Mouse (Mus musculus) Patski (cell line): Measurements from ENCODE around the gene Rtraf. TPM values are rescaled to one million over a fixed set of nuclear protein-coding genes. Genes with fewer than 3 reads are reported as not detected.

Experiments
- ATAC-seq: fragments of 100-300 bp; one replicate; pipeline ENCODE4 v1.8.0; 2021
- CTCF ChIA-PET: fragments of 350-600 bp; sonication (Branson Sonifier 250); formaldehyde crosslinking; loops from one replicate; lab custom pipeline; 2022; ENCODE audit warnings: inconsistent platforms; lab: Charles Lee
- POLR2A ChIA-PET: fragments of 350-600 bp; sonication (Branson Sonifier 250); formaldehyde crosslinking; loops from one replicate; lab custom pipeline; 2022; ENCODE audit warnings: antibody characterized with exemption, inconsistent platforms; lab: Charles Lee
- DNase-seq: peaks from one replicate; pipeline ENCODE4 v3.0.0-alpha.2; 2011; ENCODE audit warnings: low read depth, low spot score
- H3K27me3 ChIP-seq: fragments of 371-371 bp; one replicate; pipeline ENCODE4 v1.5.1; 2021
- CTCF ChIP-seq: fragments of 100-300 bp; IDR thresholded peaks from one replicate; pipeline ENCODE4 v1.5.1; 2021
- in situ Hi-C: fragments of 300-500 bp; cut with MboI; formaldehyde crosslinking; loops from 3 replicates; pipeline ENCODE4 v1.11.1; 2018; ENCODE audit warnings: low pct_unique_long_range_greater_than_20kb, mixed read lengths
- polyA plus RNA-seq: library from polyadenylated mRNA; unstranded; gene quantifications from one replicate; pipeline ENCODE4 v1.2.3, GENCODE M21; 2021

Rtraf gene
- polyA plus RNA-seq, 1 experiment from 2014 or later, result 136 TPM

- in situ Hi-C loops, result no loop called here
- ChIA-PET CTCF (interaction anchor here (1.1 to 2.6 kb wide), 8 partner anchors 11 to 306 kb away, joined by 3 to 10 read pairs (median 4); no protein-coding TSS in a partner anchor), POLR2A (interaction anchor here (0.7 to 1.2 kb wide), 2 partner anchors 23 to 57 kb away, joined by 3 read pairs; no protein-coding TSS in a partner anchor)
- ATAC-seq, result peak; percentile 37
- no peak for TF ChIP-seq CTCF
- no peaks in the 10 kb centered on the region for H3K27me3 ChIP-seq
- DNase-seq, result no peak
Observed at GRCm38 (mm10) chr14:19764331-19764730, 59.3 kb downstream of the Rtraf start.

- no peaks in the 10 kb centered on the region for H3K27me3 ChIP-seq
- in situ Hi-C loops, result no loop called here
- CTCF ChIA-PET, result interaction anchor here (1.1 to 2.6 kb wide), 9 partner anchors 10 to 307 kb away, joined by 3 to 10 read pairs (median 4); no protein-coding TSS in a partner anchor
- no peak for DNase-seq
- ATAC-seq, result peak; percentile 52
- no peak for TF ChIP-seq CTCF
- POLR2A ChIA-PET, result interaction anchor here (0.7 to 1.2 kb wide), 2 partner anchors 24 to 56 kb away, joined by 3 read pairs; no protein-coding TSS in a partner anchor
Observed at GRCm38 (mm10) chr14:19763527-19763926, 60.1 kb downstream of the Rtraf start.

- DNase-seq (no peak), ATAC-seq (no peak)
- ChIA-PET POLR2A (no interaction called here), CTCF (interaction anchor here (1.5 to 2.6 kb wide), 2 partner anchors 13 to 15 kb away, joined by 4 to 10 read pairs; no protein-coding TSS in a partner anchor)
- H3K27me3 ChIP-seq, result no peaks in the 10 kb centered on the region
- in situ Hi-C loops, result no loop called here
- TF ChIP-seq CTCF, result no peak
Observed at GRCm38 (mm10) chr14:19762014-19762413, 61.6 kb downstream of the Rtraf start.

Other genes with a start within 250 kb of the Rtraf start
- 1.7 TPM for gene Gm2237, start 238.7 kb downstream of the Rtraf start, polyA plus RNA-seq
- not detected for gene Gm5458, start 221.2 kb downstream of the Rtraf start, polyA plus RNA-seq
- gene Nid2, start 72.6 kb downstream of the Rtraf start, polyA plus RNA-seq, result 1.9 TPM
- 0.33 TPM for gene Gng2, start 153.8 kb upstream of the Rtraf start, polyA plus RNA-seq